Mouse (Mus musculus) limb, embryonic 14.5 days (tissue): ENCODE data around the gene Caly. TPM values are rescaled to one million over a fixed set of nuclear protein-coding genes. Genes with fewer than 3 reads are reported as not detected.

Experiments used
- ATAC-seq: fragments of 200-750 bp; cut with Nextera tagmentation; 2 replicates; pipeline ENCODE4 v1.8.0; 2017; ENCODE audit warnings: low read depth, moderate number of reproducible peaks, moderate TSS enrichment; ENCODE audit not compliant: low FRiP score
- DNase-seq: peaks from one replicate; pipeline ENCODE4 v3.0.0-alpha.2; 2015; ENCODE audit warnings: low spot score
- H3K27ac ChIP-seq: fragments of 300-500 bp; sonication (generic); replicated peaks from 2 replicates; pipeline ENCODE4 v1.5.1; 2014; ENCODE audit warnings: low read depth, mild to moderate bottlenecking, low read length, moderate library complexity, mixed read lengths
- H3K27me3 ChIP-seq: fragments of 300-500 bp; sonication (generic); 2 replicates; pipeline ENCODE4 v1.6.1; 2014; ENCODE audit warnings: low read length, mixed read lengths; ENCODE audit not compliant: control insufficient read depth, insufficient read depth
- H3K36me3 ChIP-seq: fragments of 300-500 bp; sonication (generic); 2 replicates; pipeline ENCODE4 v1.6.1; 2014; ENCODE audit warnings: mild to moderate bottlenecking, low read length, moderate library complexity, mixed read lengths; ENCODE audit not compliant: control insufficient read depth, insufficient read depth
- H3K4me1 ChIP-seq: fragments of 300-500 bp; sonication (generic); 2 replicates; pipeline ENCODE4 v1.6.1; 2014; ENCODE audit warnings: antibody characterized with exemption, low read length, mixed read lengths; ENCODE audit not compliant: control insufficient read depth, insufficient read depth
- H3K4me2 ChIP-seq: fragments of 300-500 bp; sonication (generic); replicated peaks from 2 replicates; pipeline ENCODE4 v1.6.1; 2014; ENCODE audit warnings: low read depth, mild to moderate bottlenecking, low read length, moderate library complexity; ENCODE audit not compliant: severe bottlenecking
- H3K4me3 ChIP-seq: fragments of 300-500 bp; sonication (generic); replicated peaks from 2 replicates; pipeline ENCODE4 v1.5.1; 2014; ENCODE audit warnings: low read length
- H3K9ac ChIP-seq: fragments of 300-500 bp; sonication (generic); 2 replicates; pipeline ENCODE4 v1.6.1; 2014; ENCODE audit warnings: mild to moderate bottlenecking, low read depth, low read length, moderate library complexity; ENCODE audit not compliant: severe bottlenecking
- H3K9me3 ChIP-seq: fragments of 300-500 bp; sonication (generic); 2 replicates; pipeline ENCODE4 v1.6.1; 2016; ENCODE audit warnings: low read length; ENCODE audit not compliant: control insufficient read depth
- POLR2A ChIP-seq: fragments of 200-500 bp; IDR thresholded peaks from 2 replicates; pipeline ENCODE4 v1.8.0; 2012; ENCODE audit warnings: inconsistent platforms, mild to moderate bottlenecking, moderate library complexity, borderline replicate concordance; ENCODE audit not compliant: insufficient read depth, insufficient read length; ENCODE audit errors: extremely low read depth
- WGBS: fragments of 180-500 bp; shearing (Covaris S2); extraction: QIAGEN DNeasy Blood & Tissue Kit; methylation state at CpG from one replicate; pipeline ENCODE4 v1.1.7; 2014; 5-methylcytosine and 5-hydroxymethylcytosine counted together
- polyA plus RNA-seq, 2 experiments: library from polyadenylated mRNA; depleted of rRNA in 1 of 2; stranded (reverse) in 1 of 2; unstranded in 1 of 2; fragments of >200 nt; fragmentation: Nextera tagmentation in 1 of 2; extraction: Ambion mirVana in 1 of 2; gene quantifications; 2 replicates each; pipeline versions ENCODE4 v1.2.1 to v1.2.3; 2012 to 2014

Caly gene
- polyA plus RNA-seq, 2 experiments, result 0.65 to 0.77 TPM

- no peak overlapping the region for H3K4me3 ChIP-seq
- no peak overlapping the region for H3K4me2 ChIP-seq
- H3K9me3 ChIP-seq, result no peaks in the 10 kb centered on the region
- ATAC-seq, result no peak
- no peak overlapping the region for H3K9ac ChIP-seq
- peaks cover 7% of the 10 kb centered on the region for H3K27me3 ChIP-seq
- 55% methylated on average over 6 of the region's 6 CpGs for WGBS
- H3K36me3 ChIP-seq, result no peaks in the 10 kb centered on the region
- H3K27ac ChIP-seq, result no peak overlapping the region
- H3K4me1 ChIP-seq, result no peaks in the 10 kb centered on the region
- no peak for DNase-seq
- TF ChIP-seq POLR2A, result no peak
Observed at GRCm38 (mm10) chr7:140067397-140067796, 15.0 kb downstream of the Caly start.

GRCm38 (mm10) chr7:140063092-140063491, 19.3 kb downstream of the Caly start:
- Histone ChIP-seq H3K27me3 (peaks cover 48% of the 10 kb centered on the region), H3K9ac (no peak overlapping the region), H3K9me3 (no peaks in the 10 kb centered on the region), H3K4me1 (0 out of 2 replicates have a peak, but pooled peaks cover 10% of the 10 kb centered on the region), H3K4me3 (no peak overlapping the region), H3K27ac (no peak overlapping the region), H3K36me3 (no peaks in the 10 kb centered on the region), H3K4me2 (no peak overlapping the region)
- DNase-seq (peak; percentile 54), ATAC-seq (no peak)
- TF ChIP-seq POLR2A, result no peak
- WGBS, result 19% methylated on average over 7 of the region's 7 CpGs

- Histone ChIP-seq H3K4me2 (no peak overlapping the region), H3K9me3 (no peaks in the 10 kb centered on the region), H3K27me3 (peaks cover 55% of the 10 kb centered on the region), H3K9ac (no peak overlapping the region), H3K36me3 (no peaks in the 10 kb centered on the region), H3K4me1 (0 out of 2 replicates have a peak, but pooled peaks cover 14% of the 10 kb centered on the region), H3K27ac (no peak overlapping the region), H3K4me3 (no peak overlapping the region)
- ATAC-seq (no peak), DNase-seq (no peak)
- WGBS, result 22% methylated on average over 11 of the region's 11 CpGs
- no peak for TF ChIP-seq POLR2A
Observed at GRCm38 (mm10) chr7:140062307-140062706, 20.0 kb downstream of the Caly start.

- no peak overlapping the region for H3K27ac ChIP-seq
- under 1% methylated on average over 6 of the region's 6 CpGs for WGBS
- no peak for TF ChIP-seq POLR2A
- no peaks in the 10 kb centered on the region for H3K36me3 ChIP-seq
- H3K4me2 ChIP-seq, result peak overlapping the region; percentile 93; the same call in 1 of the 2 replicates
- no peaks in the 10 kb centered on the region for H3K9me3 ChIP-seq
- peak overlapping the region; percentile 39 for H3K4me3 ChIP-seq
- no peak overlapping the region for H3K9ac ChIP-seq
- no peak for ATAC-seq
- 0 out of 2 replicates have a peak, but pooled peaks cover 14% of the 10 kb centered on the region for H3K4me1 ChIP-seq
- DNase-seq, result no peak
- H3K27me3 ChIP-seq, result peaks cover 61% of the 10 kb centered on the region
Observed at GRCm38 (mm10) chr7:140061832-140062130, 20.6 kb downstream of the Caly start.

GRCm38 (mm10) chr7:140060936-140061831, 21.2 kb downstream of the Caly start:
- Histone ChIP-seq H3K27me3 (peaks cover 66% of the 10 kb centered on the region), H3K4me3 (peak overlapping the region; percentile 39), H3K4me2 (peak overlapping the region; percentile 93), H3K9me3 (no peaks in the 10 kb centered on the region), H3K9ac (peak overlapping the region; percentile 43), H3K36me3 (no peaks in the 10 kb centered on the region), H3K4me1 (0 out of 2 replicates have a peak, but pooled peaks cover 14% of the 10 kb centered on the region), H3K27ac (no peak overlapping the region)
- DNase-seq (no peak), ATAC-seq (no peak)
- 2% methylated on average over 39 of the region's 47 CpGs for WGBS
- no peak for TF ChIP-seq POLR2A

- WGBS, result 47% methylated on average over 4 of the region's 4 CpGs
- no peak for DNase-seq
Observed at GRCm38 (mm10) chr7:140059601-140060000, 22.7 kb downstream of the Caly start.

More at GRCm38 (mm10) chr7:140059601-140060000, 22.7 kb downstream of the Caly start:
- H3K9ac ChIP-seq, result no peak overlapping the region
- no peak for ATAC-seq
- H3K9me3 ChIP-seq, result no peaks in the 10 kb centered on the region
- H3K4me2 ChIP-seq, result no peak overlapping the region
- H3K27me3 ChIP-seq, result peaks cover 71% of the 10 kb centered on the region
- H3K4me1 ChIP-seq, result 0 out of 2 replicates have a peak, but pooled peaks cover 14% of the 10 kb centered on the region
- H3K4me3 ChIP-seq, result no peak overlapping the region
- no peak for TF ChIP-seq POLR2A
- H3K36me3 ChIP-seq, result no peaks in the 10 kb centered on the region
- no peak overlapping the region for H3K27ac ChIP-seq
